Mouse (Mus musculus) heart, embryonic 14.5 days (tissue): ENCODE measurements around the gene Ascc2. TPM values are rescaled to one million over a fixed set of nuclear protein-coding genes. Genes with fewer than 3 reads are reported as not detected.

ENCODE experiments used
- ATAC-seq: fragments of 200-750 bp; cut with Nextera tagmentation; 2 replicates; pipeline ENCODE4 v1.8.0; 2017; ENCODE audit warnings: low read depth, moderate TSS enrichment; ENCODE audit not compliant: insufficient number of reproducible peaks, insufficient read depth, low FRiP score
- H3K27ac ChIP-seq, 2 experiments: fragments of 200-500 bp in 1 of 2; fragments of 300-500 bp in 1 of 2; sonication (generic) in 1 of 2; replicated peaks in 1 of 2; 2 replicates each; pipeline ENCODE4 v1.5.1; 2012 to 2014; ENCODE audit warnings: low read depth in 2 of 2, low read length in 2 of 2, control low read depth in 1 of 2, mild to moderate bottlenecking in 1 of 2, mixed read lengths in 1 of 2; ENCODE audit not compliant: control insufficient read depth in 1 of 2, insufficient read depth in 1 of 2
- H3K27me3 ChIP-seq: fragments of 300-500 bp; sonication (generic); 2 replicates; pipeline ENCODE4 v1.6.1; 2014; ENCODE audit warnings: mild to moderate bottlenecking, low read length, control low read depth; ENCODE audit not compliant: control insufficient read depth, insufficient read depth
- H3K36me3 ChIP-seq: fragments of 300-500 bp; sonication (generic); 2 replicates; pipeline ENCODE4 v1.6.1; 2014; ENCODE audit warnings: mild to moderate bottlenecking, control low read depth, low read length, mixed read lengths; ENCODE audit not compliant: control insufficient read depth, insufficient read depth
- H3K4me1 ChIP-seq, 2 experiments: fragments of 200-500 bp in 1 of 2; fragments of 300-500 bp in 1 of 2; sonication (generic) in 1 of 2; 2 replicates each; pipeline ENCODE4 v1.6.1; 2012 to 2014; ENCODE audit warnings: low read length in 2 of 2, control low read depth in 1 of 2, mixed read lengths in 1 of 2; ENCODE audit not compliant: control insufficient read depth in 2 of 2, insufficient read depth in 2 of 2
- H3K4me2 ChIP-seq: fragments of 300-500 bp; sonication (generic); 2 replicates; pipeline ENCODE4 v1.6.1; 2014; ENCODE audit warnings: mild to moderate bottlenecking, low read length
- H3K4me3 ChIP-seq, 2 experiments: fragments of 200-500 bp in 1 of 2; fragments of 300-500 bp in 1 of 2; sonication (generic) in 1 of 2; 2 replicates each; pipeline ENCODE4 v1.5.1; 2012 to 2014; ENCODE audit warnings: low read length in 2 of 2, mild to moderate bottlenecking in 2 of 2, control low read depth in 1 of 2, low read depth in 1 of 2, moderate library complexity in 1 of 2; ENCODE audit not compliant: control insufficient read depth in 1 of 2, insufficient read depth in 1 of 2
- H3K9ac ChIP-seq: fragments of 300-500 bp; sonication (generic); 2 replicates; pipeline ENCODE4 v1.6.1; 2014; ENCODE audit warnings: mild to moderate bottlenecking, low read length
- H3K9me3 ChIP-seq: fragments of 300-500 bp; sonication (generic); 2 replicates; pipeline ENCODE4 v1.6.1; 2016; ENCODE audit warnings: low read length, control low read depth; ENCODE audit not compliant: control insufficient read depth
- WGBS: fragments of 180-500 bp; shearing (Covaris S2); extraction: QIAGEN DNeasy Blood & Tissue Kit; methylation state at CpG from one replicate; pipeline ENCODE4 v1.1.7; 2014; 5-methylcytosine and 5-hydroxymethylcytosine counted together
- polyA plus RNA-seq: library from polyadenylated mRNA; unstranded; fragments of >200 nt; fragmentation: Nextera tagmentation; extraction: Ambion mirVana; gene quantifications from 2 replicates; pipeline ENCODE4 v1.2.1, GENCODE M21; 2014

Gene Ascc2
- polyA plus RNA-seq, 1 experiment from 2014 or later, result 19.0 TPM

DNA sequence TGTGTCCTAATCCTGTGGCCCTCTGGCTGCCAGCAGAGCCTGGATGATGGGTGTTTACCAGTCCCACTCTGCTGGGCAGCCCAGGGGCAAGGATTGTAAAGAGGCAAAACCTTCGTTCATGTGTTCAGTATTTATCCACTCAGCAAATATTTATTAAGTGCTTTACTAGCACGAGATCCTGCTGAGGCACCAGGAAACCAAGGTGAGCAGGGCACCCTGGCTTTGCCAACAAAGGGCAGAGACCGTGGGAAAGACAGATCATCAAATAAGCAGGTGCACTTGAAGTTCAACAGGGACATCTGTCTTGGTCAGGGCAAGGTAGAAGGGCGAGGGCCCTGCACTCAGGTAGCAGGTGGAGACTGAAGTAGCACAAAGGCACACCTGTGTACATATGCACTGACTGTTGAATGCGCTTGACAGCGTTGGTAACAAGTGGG, 37.6 kb downstream of the Ascc2 start:
- H3K9me3 ChIP-seq, result no peaks in the 10 kb centered on the region
- WGBS, result 94% methylated on average over 6 of the region's 6 CpGs
- H3K4me2 ChIP-seq, result no peak overlapping the region
- no peak overlapping the region for H3K27ac ChIP-seq
- no peak overlapping the region for H3K4me3 ChIP-seq
- H3K36me3 ChIP-seq, result peaks cover 52% of the 10 kb centered on the region
- ATAC-seq, result no peak
- peaks cover 7% of the 10 kb centered on the region in 2 experiments for H3K4me1 ChIP-seq
- H3K27me3 ChIP-seq, result no peaks in the 10 kb centered on the region
- H3K9ac ChIP-seq, result no peak overlapping the region

DNA sequence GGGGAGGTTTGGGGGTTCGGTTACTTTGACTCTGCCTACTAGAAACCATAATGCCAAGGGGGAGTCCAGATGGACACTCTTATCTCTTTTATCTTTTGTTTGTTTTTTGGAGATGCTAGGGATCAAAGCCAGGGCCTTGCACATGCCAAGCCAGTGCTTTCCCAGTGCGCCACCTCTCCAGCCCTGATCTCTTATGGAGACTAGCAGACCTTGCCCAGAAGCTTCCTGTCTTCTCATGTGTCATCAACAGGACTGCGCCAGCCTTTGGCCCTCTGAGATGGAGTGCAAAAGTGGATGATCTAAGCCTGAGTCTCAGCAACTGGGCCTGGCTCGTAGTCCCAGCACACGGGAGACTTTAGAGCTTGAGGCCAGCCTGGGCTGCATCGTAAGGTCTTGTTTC, 38.1 kb downstream of the Ascc2 start:
- Histone ChIP-seq H3K27ac (no peak overlapping the region), H3K9ac (no peak overlapping the region), H3K4me3 (no peak overlapping the region), H3K36me3 (peaks cover 54% of the 10 kb centered on the region), H3K4me2 (no peak overlapping the region), H3K9me3 (no peaks in the 10 kb centered on the region), H3K4me1 (peaks cover 7 to 8% of the 10 kb centered on the region in 2 experiments), H3K27me3 (no peaks in the 10 kb centered on the region)
- ATAC-seq, result no peak
- WGBS, result 86% methylated on average over 6 of the region's 6 CpGs

DNA sequence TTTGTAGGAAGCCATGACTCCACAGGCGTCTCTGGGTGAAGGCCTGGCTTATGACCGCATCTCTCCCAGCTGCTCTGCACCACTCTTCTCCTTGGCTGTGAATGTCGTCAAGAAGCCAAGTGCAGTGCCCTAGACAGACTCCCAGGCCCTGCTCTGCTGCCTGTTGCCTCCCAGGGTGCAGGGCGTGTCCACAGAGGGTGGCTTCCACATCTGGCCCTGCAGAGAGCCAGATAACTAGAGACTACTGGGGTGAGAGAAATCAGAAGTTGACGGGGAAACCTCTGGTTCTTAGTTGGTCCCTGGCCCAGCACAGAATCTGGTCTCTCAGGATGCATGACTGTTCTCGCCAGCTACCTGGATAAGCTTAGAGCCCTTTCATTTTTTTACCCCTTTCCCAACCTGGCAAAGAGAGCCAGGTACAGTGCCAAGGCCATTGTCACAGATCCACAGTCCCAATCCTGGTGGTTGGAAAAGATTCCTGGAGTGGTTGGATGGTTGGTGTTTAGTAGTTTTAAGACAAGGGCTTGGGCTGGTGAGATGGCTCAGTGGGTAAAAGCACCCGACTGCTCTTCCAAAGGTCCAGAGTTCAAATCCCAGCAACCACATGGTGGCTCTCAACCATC, 39.8 kb downstream of the Ascc2 start:
- no peaks in the 10 kb centered on the region for H3K27me3 ChIP-seq
- 88% methylated on average over 7 of the region's 7 CpGs for WGBS
- no peaks in the 10 kb centered on the region for H3K9me3 ChIP-seq
- peaks cover 4% of the 10 kb centered on the region in 2 experiments; a peak in 2 of 4 replicates for H3K4me1 ChIP-seq
- H3K36me3 ChIP-seq, result peaks cover 65% of the 10 kb centered on the region
- no peak overlapping the region for H3K9ac ChIP-seq
- no peak overlapping the region for H3K27ac ChIP-seq
- no peak for ATAC-seq
- H3K4me3 ChIP-seq, result no peak overlapping the region
- no peak overlapping the region for H3K4me2 ChIP-seq

DNA sequence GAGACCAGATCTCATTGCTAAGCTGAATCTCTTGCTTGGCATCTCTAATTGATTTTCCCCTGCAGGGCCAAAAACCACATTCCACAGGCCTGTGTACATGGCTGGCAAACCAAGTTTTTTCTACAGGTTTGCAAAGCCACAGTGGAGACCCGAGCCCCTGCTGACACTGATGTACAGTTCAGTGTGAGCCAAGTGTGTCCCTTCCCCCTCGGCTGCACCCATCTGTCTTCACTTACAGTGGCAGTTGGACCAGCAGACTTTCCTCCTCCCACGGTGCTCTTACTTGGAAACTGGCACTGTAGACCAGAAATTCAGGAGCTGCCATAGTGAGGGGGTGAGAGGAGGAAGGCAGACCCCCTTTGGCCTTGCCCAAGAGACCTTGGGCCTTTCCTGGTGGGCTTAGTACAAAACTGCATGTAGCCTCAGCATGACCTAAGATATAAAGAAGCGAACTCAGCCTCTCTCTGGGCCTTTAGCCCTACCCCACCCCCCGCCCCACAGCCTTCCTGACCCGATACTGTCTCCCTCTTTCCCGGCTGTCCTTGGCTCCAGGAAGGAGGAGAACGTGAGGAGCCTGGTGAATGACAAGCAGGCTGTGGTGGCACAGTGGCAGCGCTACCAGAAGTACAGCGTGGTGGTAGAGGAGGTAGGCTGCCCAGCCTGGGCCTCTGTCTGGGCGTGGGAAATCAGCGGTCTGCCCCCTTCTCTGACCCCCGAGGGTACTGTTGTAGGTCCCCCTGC, 41.3 kb downstream of the Ascc2 start:
- H3K9ac ChIP-seq, result no peak overlapping the region
- no peaks in the 10 kb centered on the region for H3K9me3 ChIP-seq
- H3K4me3 ChIP-seq, result no peak overlapping the region
- ATAC-seq, result no peak
- H3K36me3 ChIP-seq, result peaks cover 66% of the 10 kb centered on the region
- peaks cover 4% of the 10 kb centered on the region in 2 experiments; a peak in 2 of 4 replicates for H3K4me1 ChIP-seq
- no peak overlapping the region for H3K27ac ChIP-seq
- WGBS, result 69% methylated on average over 13 of the region's 13 CpGs
- no peak overlapping the region for H3K4me2 ChIP-seq
- H3K27me3 ChIP-seq, result no peaks in the 10 kb centered on the region

DNA sequence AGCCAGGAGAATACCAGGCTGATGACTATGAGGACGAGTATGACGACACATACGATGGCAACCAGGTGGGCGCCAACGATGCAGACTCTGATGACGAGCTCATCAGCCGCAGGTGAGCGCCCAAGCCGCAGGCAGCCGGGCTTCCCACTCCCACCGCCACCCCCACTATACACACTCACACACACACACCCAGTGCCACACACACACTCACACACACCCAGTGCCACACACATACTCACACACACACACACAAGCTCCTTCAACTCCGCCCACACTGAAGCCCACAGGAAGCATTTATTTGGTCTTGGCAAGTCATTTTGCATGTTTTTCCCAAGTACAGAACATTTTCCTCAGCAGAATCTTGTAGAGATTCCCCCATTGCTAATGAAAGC, 41.9 kb downstream of the Ascc2 start:
- no peak overlapping the region for H3K4me2 ChIP-seq
- H3K9ac ChIP-seq, result no peak overlapping the region
- H3K27me3 ChIP-seq, result no peaks in the 10 kb centered on the region
- H3K4me1 ChIP-seq, result peaks cover 4% of the 10 kb centered on the region in 2 experiments; a peak in 2 of 4 replicates
- 89% methylated on average over 12 of the region's 12 CpGs for WGBS
- no peak overlapping the region for H3K27ac ChIP-seq
- no peak for ATAC-seq
- H3K9me3 ChIP-seq, result no peaks in the 10 kb centered on the region
- peaks cover 65% of the 10 kb centered on the region for H3K36me3 ChIP-seq
- H3K4me3 ChIP-seq, result no peak overlapping the region

DNA sequence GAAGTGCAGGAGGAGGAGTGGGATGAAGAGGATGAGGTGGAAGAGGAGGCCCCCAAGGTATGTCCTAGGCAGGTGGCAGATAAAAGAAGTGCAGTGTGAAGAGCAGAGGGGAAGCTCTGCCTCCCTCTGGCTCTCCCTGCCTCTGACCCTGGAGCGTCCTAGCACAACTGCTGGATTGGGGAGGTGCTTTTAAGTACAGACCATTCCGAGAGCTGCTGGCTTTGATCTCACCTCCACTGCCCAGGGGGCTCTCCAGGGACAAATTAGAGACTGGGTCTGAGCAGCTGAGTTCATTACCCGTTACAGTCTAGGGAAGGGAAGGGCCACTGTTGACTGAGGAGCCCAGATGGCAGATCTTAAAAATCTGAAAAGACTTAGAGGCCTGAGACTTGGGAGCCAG, 42.6 kb downstream of the Ascc2 start:
- WGBS, result 24% methylated on average over 3 of the region's 3 CpGs

DNA sequence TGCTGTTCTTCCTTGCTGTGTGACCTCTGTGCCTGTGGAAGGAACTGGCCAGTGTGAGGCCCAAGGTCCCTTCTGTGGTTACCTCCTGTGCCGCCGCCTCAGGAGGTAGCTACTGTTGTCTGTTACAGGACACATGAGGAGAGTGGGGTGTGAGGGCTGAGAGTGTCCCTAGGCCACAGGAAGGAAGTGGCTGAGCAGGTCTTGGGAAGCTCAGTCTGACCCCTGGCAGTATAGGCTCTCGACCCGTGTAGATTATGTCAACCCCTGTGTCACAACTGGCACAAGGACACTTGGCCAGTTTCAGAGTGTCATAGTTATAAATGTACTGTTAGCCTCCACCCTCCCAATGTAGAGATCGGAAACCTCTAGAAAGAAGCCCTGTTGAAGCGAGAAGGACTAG, 46.0 kb downstream of the Ascc2 start:
- H3K4me3 ChIP-seq, result no peak overlapping the region
- H3K4me2 ChIP-seq, result no peak overlapping the region
- H3K4me1 ChIP-seq, result peaks cover 4% of the 10 kb centered on the region in 2 experiments; a peak in 2 of 4 replicates
- peaks cover 49% of the 10 kb centered on the region for H3K36me3 ChIP-seq
- H3K27me3 ChIP-seq, result no peaks in the 10 kb centered on the region
- no peak for ATAC-seq
- H3K9me3 ChIP-seq, result no peaks in the 10 kb centered on the region
- no peak overlapping the region for H3K27ac ChIP-seq
- 78% methylated on average over 6 of the region's 6 CpGs for WGBS
- H3K9ac ChIP-seq, result no peak overlapping the region

More for the DNA sequence above, 42.6 kb downstream of the Ascc2 start:
- no peaks in the 10 kb centered on the region for H3K27me3 ChIP-seq
- ATAC-seq, result no peak
- H3K9ac ChIP-seq, result no peak overlapping the region
- no peak overlapping the region for H3K27ac ChIP-seq
- H3K4me2 ChIP-seq, result no peak overlapping the region
- H3K4me3 ChIP-seq, result no peak overlapping the region
- peaks cover 4% of the 10 kb centered on the region in 2 experiments; a peak in 2 of 4 replicates for H3K4me1 ChIP-seq
- H3K36me3 ChIP-seq, result peaks cover 60% of the 10 kb centered on the region
- no peaks in the 10 kb centered on the region for H3K9me3 ChIP-seq
